Mouse (Mus musculus) c-Kit-negative CD71-positive TER-119-positive erythroid progenitor cells, embryonic 14.5 days (primary cell): ENCODE measurements at regions not wholly inside any gene's neighbourhood (a gene's known extent, or its start where the extent isn't known, plus 50 kb on each side); places are given as distances from the start of the nearest gene placed in this dataset.

Experiments used
- DNase-seq: peaks from one replicate; pipeline ENCODE4 v3.0.0-alpha.2; 2013; ENCODE audit warnings: low read depth, low spot score

- DNase-seq: no peak
Observed at GRCm38 (mm10) chr12:56472856-56473647, 63.7 kb downstream of the Nkx2-1 start.

- DNase-seq: no peak
Observed at GRCm38 (mm10) chr12:56470932-56471500, 65.7 kb downstream of the Nkx2-1 start.

- DNase-seq: no peak
Observed at GRCm38 (mm10) chr12:56459508-56460119, 77.1 kb downstream of the Nkx2-1 start.

DNA sequence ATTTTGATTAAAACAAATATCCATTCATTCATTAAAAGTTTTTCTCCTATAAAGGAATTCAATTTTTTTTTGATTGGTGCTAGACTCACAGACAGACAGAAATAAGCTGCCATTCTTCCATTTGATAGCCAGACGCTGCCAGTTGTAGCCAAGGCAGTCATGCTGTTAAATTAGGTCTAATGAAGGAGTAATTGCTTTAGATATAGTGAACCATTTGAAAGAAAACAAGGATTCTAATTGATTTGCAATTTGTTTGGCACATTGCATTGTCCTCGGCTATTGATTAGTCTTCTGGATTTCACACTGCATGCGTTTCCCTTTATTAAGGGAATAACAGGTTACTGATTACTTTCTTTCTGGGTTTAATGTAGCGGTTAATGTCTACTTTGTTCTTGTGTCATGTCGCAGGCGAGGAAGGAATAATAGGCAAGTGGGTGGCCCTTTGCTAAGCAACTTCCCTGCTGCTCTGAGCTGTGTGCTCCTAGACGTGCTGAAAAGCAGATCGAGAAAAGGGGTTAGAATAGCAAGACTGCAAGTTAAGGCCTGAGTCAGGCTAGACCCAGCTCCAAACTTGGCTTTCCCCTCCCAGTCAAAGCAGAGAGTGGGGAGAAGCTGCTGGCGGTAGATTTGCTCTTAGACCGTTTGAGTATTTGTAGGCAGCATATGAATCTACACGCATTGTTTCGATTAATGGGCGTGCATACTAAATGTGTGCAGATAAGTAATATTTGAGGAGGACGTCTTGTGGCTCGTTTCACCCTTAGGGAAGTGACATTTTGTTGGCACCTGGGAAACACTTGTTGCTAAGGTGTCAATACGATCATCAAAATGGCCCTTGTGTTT, 77.8 kb downstream of the Nkx2-1 start:
- DNase-seq: no peak

GRCm38 (mm10) chr12:56457951-56458350, 78.8 kb downstream of the Nkx2-1 start:
- no peak for DNase-seq

GRCm38 (mm10) chr12:56457356-56457755, 79.4 kb downstream of the Nkx2-1 start:
- DNase-seq: no peak

- no peak for DNase-seq
Observed at GRCm38 (mm10) chr12:56450261-56450660, 86.4 kb downstream of the Nkx2-1 start.

GRCm38 (mm10) chr12:56448786-56449564, 87.7 kb downstream of the Nkx2-1 start:
- DNase-seq: no peak

GRCm38 (mm10) chr12:56441166-56441817, 95.4 kb downstream of the Nkx2-1 start:
- DNase-seq: no peak

DNA sequence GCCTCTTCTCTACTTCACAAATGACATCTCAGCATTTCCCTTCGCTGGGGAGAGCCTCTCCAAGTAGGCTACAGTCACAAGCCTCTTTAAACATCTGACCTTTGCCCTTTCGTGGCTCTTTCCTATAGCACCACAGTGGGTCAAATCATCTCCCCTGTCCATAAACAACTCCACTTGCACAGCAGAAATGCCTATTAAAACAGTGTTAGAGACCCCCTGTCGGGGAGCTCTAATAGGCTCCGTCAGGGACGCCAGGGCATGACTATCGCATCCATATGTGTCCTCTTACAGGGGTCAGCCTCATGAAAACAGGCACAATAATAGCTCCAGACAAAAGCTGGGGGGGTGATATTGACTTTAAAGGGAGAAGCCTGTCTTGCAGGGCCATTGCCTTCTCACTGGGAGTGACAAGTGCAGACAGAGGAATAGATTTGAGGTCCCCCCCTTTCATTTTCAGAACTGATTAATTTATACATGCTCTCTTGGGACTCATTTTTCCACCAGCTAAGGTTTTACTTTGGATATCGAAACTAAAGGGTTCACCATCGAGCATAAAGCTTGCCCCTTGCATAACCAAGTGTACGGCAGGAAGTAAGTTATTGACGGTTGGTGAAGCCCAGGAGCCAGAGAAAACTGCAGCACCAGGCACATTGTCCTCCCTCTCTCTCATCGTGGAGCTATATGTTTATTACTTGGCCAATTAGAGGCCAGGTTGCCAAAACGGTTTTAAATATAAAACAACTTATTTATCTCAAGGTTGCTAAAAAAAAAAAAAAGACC, 94.6 kb upstream of the Mbip start:
- DNase-seq: no peak

DNA sequence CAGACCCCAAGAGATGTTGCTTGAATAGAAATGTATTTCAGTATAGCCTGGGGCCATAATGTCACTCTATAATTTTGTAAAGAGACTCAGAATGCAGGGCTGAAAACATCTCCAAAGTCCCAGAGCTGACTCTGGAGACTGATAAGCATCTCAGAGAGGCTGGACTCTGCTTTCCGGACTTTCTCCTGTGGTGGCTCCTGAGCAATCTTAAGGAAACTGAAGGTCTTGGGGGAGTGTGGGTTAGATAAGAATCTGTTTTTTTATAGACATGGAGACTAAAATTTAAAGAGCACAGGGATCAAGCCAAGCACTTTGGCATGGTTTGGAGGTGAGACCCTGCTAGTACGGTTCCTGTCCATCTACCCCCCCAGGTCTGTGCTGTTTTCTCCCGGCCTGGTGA, 92.7 kb upstream of the Mbip start:
- no peak for DNase-seq

DNA sequence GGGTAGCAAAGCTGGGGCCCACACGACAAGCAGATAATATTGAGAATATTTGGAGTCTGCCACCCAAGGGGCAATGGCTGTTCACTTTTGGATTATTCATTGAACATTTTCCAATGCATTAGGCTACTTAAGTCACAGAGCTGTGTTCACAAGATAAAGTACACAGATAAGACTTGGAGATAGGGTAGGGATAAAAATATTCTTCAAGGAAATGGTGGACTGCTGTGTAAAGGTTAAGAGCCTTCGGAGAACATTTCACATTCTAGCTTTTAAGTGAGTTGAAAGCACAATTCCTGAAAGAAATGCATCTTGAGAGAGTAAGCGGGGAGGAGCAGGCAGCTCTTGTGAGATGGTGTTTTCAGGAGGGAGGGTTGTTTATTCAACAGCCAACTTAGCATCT, 92.3 kb upstream of the Mbip start:
- DNase-seq: no peak

GRCm38 (mm10) chr12:56426681-56427246, 81.1 kb upstream of the Mbip start:
- DNase-seq: no peak

GRCm38 (mm10) chr12:56416106-56416505, 70.4 kb upstream of the Mbip start:
- no peak for DNase-seq

DNA sequence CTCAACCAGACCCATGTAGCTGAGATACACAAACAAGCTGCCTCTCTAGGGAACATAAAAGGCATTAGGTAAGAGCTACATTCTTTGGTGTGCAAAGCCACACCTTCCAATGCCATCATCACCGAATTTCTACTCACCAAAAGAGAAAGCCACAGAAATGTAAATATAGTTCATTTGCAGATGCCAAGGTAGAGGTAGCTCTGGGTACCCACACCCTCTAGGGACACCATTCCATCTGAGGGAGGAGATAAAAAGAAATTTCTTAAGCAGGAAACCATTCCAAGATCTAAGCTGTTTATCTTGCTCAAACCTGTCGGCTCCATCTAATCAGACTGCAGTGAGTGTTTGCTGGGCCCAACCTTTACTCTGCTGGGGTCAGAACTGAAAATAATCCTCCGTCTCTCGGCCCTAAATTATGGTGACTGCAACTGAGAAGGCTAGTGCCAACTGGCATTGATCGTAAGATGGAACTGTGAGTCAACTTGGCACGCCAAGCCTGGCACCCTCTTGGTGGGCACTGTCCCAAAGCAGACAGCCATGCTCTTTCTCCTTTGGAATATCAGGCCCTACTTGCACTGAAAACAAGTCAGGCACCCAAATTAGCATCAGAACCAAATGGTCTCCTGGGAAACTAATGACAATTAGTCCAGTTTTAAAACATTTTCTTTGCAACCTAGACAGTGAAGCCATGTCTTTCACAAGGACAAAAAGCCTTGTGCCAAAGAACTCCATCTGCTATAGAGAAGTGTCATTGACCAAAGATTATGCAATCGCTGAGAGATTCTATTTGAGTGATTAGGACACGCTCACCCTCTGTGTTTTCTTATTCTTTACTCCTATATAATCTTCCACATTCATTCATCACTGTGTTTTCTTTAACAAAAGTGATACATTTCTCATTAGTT, 69.4 kb upstream of the Mbip start:
- DNase-seq: no peak

DNA sequence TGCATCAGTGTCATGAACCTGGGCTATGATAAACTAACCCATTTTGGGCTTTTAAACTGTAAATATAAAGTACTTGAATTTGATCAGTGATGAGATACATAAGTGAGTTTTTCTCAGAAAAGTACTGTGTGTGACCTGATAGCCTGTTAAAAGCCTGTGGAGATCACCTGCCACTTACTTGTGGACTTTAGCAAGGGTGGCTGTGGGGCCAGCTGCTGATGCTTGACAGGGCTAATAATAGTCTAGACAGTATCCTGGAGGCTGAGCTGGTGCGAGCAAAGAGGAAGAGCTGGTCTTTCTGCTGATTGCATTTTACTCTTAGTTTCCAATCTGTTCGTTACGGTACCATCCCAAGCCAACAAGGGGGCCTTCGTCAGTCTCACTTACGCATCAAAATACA, 60.0 kb upstream of the Mbip start:
- no peak for DNase-seq

- DNase-seq: peak; percentile 3
Observed at GRCm38 (mm10) chr12:56404833-56405232, 59.1 kb upstream of the Mbip start.

DNA sequence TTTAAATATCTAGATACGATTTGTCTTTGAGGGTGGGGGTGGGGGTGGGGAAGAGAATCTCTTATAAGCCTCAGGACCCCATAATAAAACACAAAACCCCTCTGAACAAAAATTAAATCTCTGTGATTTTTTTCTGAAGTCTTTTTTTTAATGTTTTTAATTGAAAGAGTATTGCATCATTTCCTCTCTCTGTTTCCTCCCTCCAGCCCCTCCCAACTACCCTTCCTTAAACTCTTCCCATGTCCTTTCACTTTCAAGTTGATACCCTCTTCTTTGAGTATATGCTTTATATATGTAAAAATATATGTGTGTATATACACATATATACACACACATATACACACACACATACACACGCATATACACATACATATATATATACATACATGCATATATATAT, 58.6 kb upstream of the Mbip start:
- DNase-seq: no peak

- no peak for DNase-seq
Observed at GRCm38 (mm10) chr12:56403626-56404025, 57.9 kb upstream of the Mbip start.
